Mouse (Mus musculus) adrenal gland, postnatal 4 days (tissue): ENCODE data around the gene Rft1. TPM values are rescaled to one million over a fixed set of nuclear protein-coding genes. Genes with fewer than 3 reads are reported as not detected.
A peak's percentile ranks its signal among the peaks of the same experiment; 100 is the strongest.

Source experiments
- DNase-seq, 2 experiments: peaks; one replicate each; pipeline ENCODE4 v3.0.0; 2021 to 2022; ENCODE audit warnings: low spot score in 2 of 2, mixed read lengths in 2 of 2
- total RNA-seq, 2 experiments: library from RNA; stranded (reverse); gene quantifications; 2 replicates each; pipeline ENCODE4 v1.2.3; 2021

The Rft1 gene
- total RNA-seq, 2 experiments from 2014 or later = 32.8 to 36.3 TPM

- no peak for DNase-seq
These were observed 25.9 kb upstream of the Rft1 start for GRCm38 (mm10) chr14:30628235-30628634.

GRCm38 (mm10) chr14:30629839-30630238 is 24.3 kb upstream of the Rft1 start:
- DNase-seq = no peak

GRCm38 (mm10) chr14:30630811-30631576 is 23.2 kb upstream of the Rft1 start:
- DNase-seq = no peak

- no peak for DNase-seq
These were observed 22.3 kb upstream of the Rft1 start for GRCm38 (mm10) chr14:30631834-30632233.

GRCm38 (mm10) chr14:30633708-30634107 is 20.5 kb upstream of the Rft1 start:
- no peak for DNase-seq

GRCm38 (mm10) chr14:30634418-30634817 is 19.7 kb upstream of the Rft1 start:
- no peak for DNase-seq

- no peak for DNase-seq
These were observed 18.8 kb upstream of the Rft1 start for GRCm38 (mm10) chr14:30635219-30635910.

- no peak for DNase-seq
These were observed 17.7 kb upstream of the Rft1 start for GRCm38 (mm10) chr14:30636499-30636898.

GRCm38 (mm10) chr14:30637087-30637486 is 17.1 kb upstream of the Rft1 start:
- DNase-seq = no peak

GRCm38 (mm10) chr14:30638009-30638408 is 16.2 kb upstream of the Rft1 start:
- DNase-seq = no peak

- DNase-seq = no peak
These were observed 15.5 kb upstream of the Rft1 start for GRCm38 (mm10) chr14:30638686-30639085.

- no peak for DNase-seq
These were observed 12.4 kb upstream of the Rft1 start for GRCm38 (mm10) chr14:30641748-30642147.

GRCm38 (mm10) chr14:30644026-30644425 is 10.1 kb upstream of the Rft1 start:
- no peak for DNase-seq

- no peak for DNase-seq
These were observed 9.1 kb upstream of the Rft1 start for GRCm38 (mm10) chr14:30645066-30645465.

GRCm38 (mm10) chr14:30646486-30646885 is 7.7 kb upstream of the Rft1 start:
- no peak for DNase-seq

- no peak for DNase-seq
These were observed 5.7 kb upstream of the Rft1 start for GRCm38 (mm10) chr14:30648478-30648877.

GRCm38 (mm10) chr14:30649745-30650144 is 4.4 kb upstream of the Rft1 start:
- DNase-seq = no peak

GRCm38 (mm10) chr14:30650969-30651368 is 3.2 kb upstream of the Rft1 start:
- DNase-seq = peak; percentile 30 to 63

GRCm38 (mm10) chr14:30654691-30655228 is 600 bp downstream of the Rft1 start:
- no peak for DNase-seq

- no peak for DNase-seq
These were observed 1.4 kb downstream of the Rft1 start for GRCm38 (mm10) chr14:30655531-30655930.

- no peak for DNase-seq
These were observed 11.9 kb downstream of the Rft1 start for GRCm38 (mm10) chr14:30666061-30666460.

GRCm38 (mm10) chr14:30666604-30667003 is 12.4 kb downstream of the Rft1 start:
- DNase-seq = no peak
